Mouse (Mus musculus): ENCODE measurements around the gene Hic1. TPM values are rescaled to one million over a fixed set of nuclear protein-coding genes. Genes with fewer than 3 reads are reported as not detected.

The Hic1 gene
- polyA plus RNA-seq, 1 experiment: 0.28 TPM

GRCm38 (mm10) chr11:75194850-75195461, 25.6 kb upstream of the Hic1 start:
- H3K27me3 ChIP-seq (ENCODE audit: control insufficient read depth, insufficient read depth, low read length, poor library complexity, severe bottlenecking): peaks cover 7% of the 10 kb centered on the region; the same call in 1 of the 2 replicates
- H3K9me3 ChIP-seq (replicated peaks; ENCODE audit: control insufficient read depth, insufficient read depth, low read length, poor library complexity, severe bottlenecking): no peaks in the 10 kb centered on the region
- H3K9ac ChIP-seq (ENCODE audit: low read depth, poor library complexity, severe bottlenecking): peak overlapping the region; percentile 81
- H3K4me3 ChIP-seq (ENCODE audit: low read depth, low read length): peak overlapping the region; percentile 70
- no peak overlapping the region for H3K27ac ChIP-seq (ENCODE audit: insufficient read depth, low read length)
- H3K4me1 ChIP-seq (ENCODE audit: control insufficient read depth, insufficient read depth, low read length): peaks cover 2% of the 10 kb centered on the region
- no peaks in the 10 kb centered on the region for H3K36me3 ChIP-seq (ENCODE audit: control insufficient read depth, insufficient read depth, low read length, poor library complexity, severe bottlenecking)
- TF ChIP-seq CTCF (IDR thresholded peaks at IDR 0.05; ENCODE audit: low read depth, low read length): no peak
- TF ChIP-seq EP300 (IDR thresholded peaks at IDR 0.05; ENCODE audit: insufficient read depth, low read depth, low read length): no peak; the same call in 1 of the 2 replicates
- TF ChIP-seq POLR2A (IDR thresholded peaks at IDR 0.05; ENCODE audit: insufficient read depth, low read length): no peak

DNA sequence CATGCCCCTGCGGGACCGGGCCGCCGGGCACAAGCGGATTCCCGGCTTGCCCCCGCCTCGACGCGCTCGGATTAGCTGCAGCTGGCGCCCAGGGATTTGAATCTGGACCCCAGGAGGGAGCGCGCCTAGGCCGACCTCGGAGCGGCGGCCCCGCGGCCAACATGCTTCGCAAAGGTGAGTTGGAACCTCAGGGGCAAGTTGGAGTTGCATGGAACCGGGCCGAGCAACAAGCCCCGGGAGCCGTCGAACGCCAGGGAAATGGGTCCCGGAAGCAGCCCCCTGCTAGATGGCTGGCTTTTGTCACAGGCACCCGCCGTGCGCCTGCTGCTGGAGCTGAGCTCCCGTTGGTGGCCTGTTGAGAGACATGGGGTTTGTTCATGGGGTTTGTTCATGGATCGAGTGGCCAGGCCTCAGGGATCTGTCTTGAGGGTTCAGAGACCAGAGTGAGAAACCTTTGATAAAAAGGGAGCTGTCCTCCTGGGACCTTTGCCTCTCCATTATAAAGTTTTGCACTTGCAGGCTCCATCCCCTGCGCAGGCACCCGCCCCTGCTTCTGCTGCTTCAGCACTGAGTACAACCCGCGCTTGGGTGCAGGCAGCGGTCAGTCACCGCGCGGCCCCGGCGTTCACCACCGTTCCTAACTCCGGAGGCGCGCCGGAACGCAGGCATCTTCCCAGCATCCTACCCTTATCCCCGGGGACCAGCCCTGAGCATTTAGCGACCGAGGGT, 25.0 kb upstream of the Hic1 start:
- H3K27ac ChIP-seq (ENCODE audit: insufficient read depth, low read length): no peak overlapping the region
- H3K27me3 ChIP-seq (ENCODE audit: control insufficient read depth, insufficient read depth, low read length, poor library complexity, severe bottlenecking): peaks cover 7% of the 10 kb centered on the region; the same call in 1 of the 2 replicates
- TF ChIP-seq CTCF (IDR thresholded peaks at IDR 0.05; ENCODE audit: low read depth, low read length) (no peak), EP300 (IDR thresholded peaks at IDR 0.05; ENCODE audit: insufficient read depth, low read depth, low read length) (no peak), POLR2A (IDR thresholded peaks at IDR 0.05; ENCODE audit: insufficient read depth, low read length) (no peak)
- H3K9me3 ChIP-seq (replicated peaks; ENCODE audit: control insufficient read depth, insufficient read depth, low read length, poor library complexity, severe bottlenecking): no peaks in the 10 kb centered on the region
- no peaks in the 10 kb centered on the region for H3K36me3 ChIP-seq (ENCODE audit: control insufficient read depth, insufficient read depth, low read length, poor library complexity, severe bottlenecking)
- peak overlapping the region; percentile 81 for H3K9ac ChIP-seq (ENCODE audit: low read depth, poor library complexity, severe bottlenecking)
- peaks cover 2% of the 10 kb centered on the region for H3K4me1 ChIP-seq (ENCODE audit: control insufficient read depth, insufficient read depth, low read length)
- peak overlapping the region; percentile 70 for H3K4me3 ChIP-seq (ENCODE audit: low read depth, low read length)

DNA sequence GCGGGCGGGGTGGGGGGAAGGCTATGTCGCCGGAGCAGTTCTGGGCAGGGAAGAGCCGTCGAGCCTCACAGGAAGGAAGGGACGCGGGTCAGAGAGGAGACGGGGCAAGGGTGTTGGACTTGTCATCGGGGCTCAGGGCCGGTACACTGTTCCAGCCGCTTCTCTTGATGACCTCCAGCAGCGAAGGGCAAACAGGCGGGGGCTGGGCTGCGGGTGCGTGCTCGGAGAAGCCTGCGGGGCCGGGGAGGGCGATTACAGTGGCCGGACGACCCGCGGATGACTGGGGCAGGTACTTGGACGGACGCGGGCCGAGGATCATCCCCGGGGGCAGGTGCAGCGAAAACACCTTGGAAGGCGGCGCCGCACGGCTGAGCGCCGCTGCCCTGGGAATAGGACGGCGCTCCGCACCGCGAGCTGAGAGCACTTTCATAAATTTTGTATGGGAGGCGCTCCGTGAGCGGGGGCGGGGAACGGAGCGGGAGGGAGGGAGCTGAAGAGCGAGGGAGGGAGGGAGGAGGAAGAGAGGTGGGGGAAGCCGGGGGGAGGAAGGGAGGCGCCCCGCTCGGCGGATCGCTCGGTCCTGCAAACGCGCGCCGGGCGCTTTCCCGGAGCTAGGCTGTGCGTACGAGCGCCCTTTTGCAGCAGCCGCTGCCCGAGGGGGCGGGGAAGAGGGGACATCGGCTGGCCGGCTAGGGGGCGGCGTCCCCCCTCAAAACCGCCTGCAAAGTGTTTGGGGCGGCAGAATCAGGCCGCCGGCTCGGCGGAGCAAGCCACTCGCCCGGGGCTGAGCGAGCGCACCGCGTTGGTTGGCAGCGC, 24.1 kb upstream of the Hic1 start, which contains the start of gene Rtn4rl1:
TSS of gene Rtn4rl1 (plus strand) at position 528 of the 816 bp plus-strand sequence.
- no peaks in the 10 kb centered on the region for H3K9me3 ChIP-seq (replicated peaks; ENCODE audit: control insufficient read depth, insufficient read depth, low read length, poor library complexity, severe bottlenecking)
- H3K9ac ChIP-seq (ENCODE audit: low read depth, poor library complexity, severe bottlenecking): peak within 1 kb of the TSS; percentile 81
- H3K36me3 ChIP-seq (ENCODE audit: control insufficient read depth, insufficient read depth, low read length, poor library complexity, severe bottlenecking): no peaks in the 10 kb centered on the region
- peaks cover 2% of the 10 kb centered on the region for H3K4me1 ChIP-seq (ENCODE audit: control insufficient read depth, insufficient read depth, low read length)
- no peak within 1 kb of the TSS for H3K27ac ChIP-seq (ENCODE audit: insufficient read depth, low read length)
- no peak for TF ChIP-seq CTCF (IDR thresholded peaks at IDR 0.05; ENCODE audit: low read depth, low read length)
- TF ChIP-seq EP300 (IDR thresholded peaks at IDR 0.05; ENCODE audit: insufficient read depth, low read depth, low read length): no peak
- TF ChIP-seq POLR2A (IDR thresholded peaks at IDR 0.05; ENCODE audit: insufficient read depth, low read length): no peak
- peak within 1 kb of the TSS; percentile 70 for H3K4me3 ChIP-seq (ENCODE audit: low read depth, low read length)
- H3K27me3 ChIP-seq (ENCODE audit: control insufficient read depth, insufficient read depth, low read length, poor library complexity, severe bottlenecking): peaks cover 7% of the 10 kb centered on the region; the same call in 1 of the 2 replicates

- peak overlapping the region; percentile 70 for H3K4me3 ChIP-seq (ENCODE audit: low read depth, low read length)
- no peaks in the 10 kb centered on the region for H3K36me3 ChIP-seq (ENCODE audit: control insufficient read depth, insufficient read depth, low read length, poor library complexity, severe bottlenecking)
- no peak overlapping the region for H3K27ac ChIP-seq (ENCODE audit: insufficient read depth, low read length)
- H3K9ac ChIP-seq (ENCODE audit: low read depth, poor library complexity, severe bottlenecking): peak overlapping the region; percentile 81
- no peaks in the 10 kb centered on the region for H3K4me1 ChIP-seq (ENCODE audit: control insufficient read depth, insufficient read depth, low read length)
- H3K27me3 ChIP-seq (ENCODE audit: control insufficient read depth, insufficient read depth, low read length, poor library complexity, severe bottlenecking): peaks cover 7% of the 10 kb centered on the region; the same call in 1 of the 2 replicates
- no peaks in the 10 kb centered on the region for H3K9me3 ChIP-seq (replicated peaks; ENCODE audit: control insufficient read depth, insufficient read depth, low read length, poor library complexity, severe bottlenecking)
- TF ChIP-seq CTCF (IDR thresholded peaks at IDR 0.05; ENCODE audit: low read depth, low read length) (peak; percentile 71), POLR2A (IDR thresholded peaks at IDR 0.05; ENCODE audit: insufficient read depth, low read length) (no peak)
Observed at GRCm38 (mm10) chr11:75192336-75193214, 23.3 kb upstream of the Hic1 start.

GRCm38 (mm10) chr11:75191841-75192240, 22.5 kb upstream of the Hic1 start:
- H3K27me3 ChIP-seq (ENCODE audit: control insufficient read depth, insufficient read depth, low read length, poor library complexity, severe bottlenecking): peaks cover 7% of the 10 kb centered on the region; the same call in 1 of the 2 replicates

More at GRCm38 (mm10) chr11:75191841-75192240, 22.5 kb upstream of the Hic1 start:
- Histone ChIP-seq H3K4me3 (ENCODE audit: low read depth, low read length) (no peak overlapping the region), H3K4me1 (ENCODE audit: control insufficient read depth, insufficient read depth, low read length) (no peaks in the 10 kb centered on the region), H3K9ac (ENCODE audit: low read depth, poor library complexity, severe bottlenecking) (no peak overlapping the region), H3K27ac (ENCODE audit: insufficient read depth, low read length) (no peak overlapping the region), H3K36me3 (ENCODE audit: control insufficient read depth, insufficient read depth, low read length, poor library complexity, severe bottlenecking) (no peaks in the 10 kb centered on the region), H3K9me3 (replicated peaks; ENCODE audit: control insufficient read depth, insufficient read depth, low read length, poor library complexity, severe bottlenecking) (no peaks in the 10 kb centered on the region)
- no peak for TF ChIP-seq CTCF (IDR thresholded peaks at IDR 0.05; ENCODE audit: low read depth, low read length)
- no peak for TF ChIP-seq POLR2A (IDR thresholded peaks at IDR 0.05; ENCODE audit: insufficient read depth, low read length)
- TF ChIP-seq EP300 (IDR thresholded peaks at IDR 0.05; ENCODE audit: insufficient read depth, low read depth, low read length): no peak
